Mouse (Mus musculus): ENCODE measurements around the gene Timm22.

DNA sequence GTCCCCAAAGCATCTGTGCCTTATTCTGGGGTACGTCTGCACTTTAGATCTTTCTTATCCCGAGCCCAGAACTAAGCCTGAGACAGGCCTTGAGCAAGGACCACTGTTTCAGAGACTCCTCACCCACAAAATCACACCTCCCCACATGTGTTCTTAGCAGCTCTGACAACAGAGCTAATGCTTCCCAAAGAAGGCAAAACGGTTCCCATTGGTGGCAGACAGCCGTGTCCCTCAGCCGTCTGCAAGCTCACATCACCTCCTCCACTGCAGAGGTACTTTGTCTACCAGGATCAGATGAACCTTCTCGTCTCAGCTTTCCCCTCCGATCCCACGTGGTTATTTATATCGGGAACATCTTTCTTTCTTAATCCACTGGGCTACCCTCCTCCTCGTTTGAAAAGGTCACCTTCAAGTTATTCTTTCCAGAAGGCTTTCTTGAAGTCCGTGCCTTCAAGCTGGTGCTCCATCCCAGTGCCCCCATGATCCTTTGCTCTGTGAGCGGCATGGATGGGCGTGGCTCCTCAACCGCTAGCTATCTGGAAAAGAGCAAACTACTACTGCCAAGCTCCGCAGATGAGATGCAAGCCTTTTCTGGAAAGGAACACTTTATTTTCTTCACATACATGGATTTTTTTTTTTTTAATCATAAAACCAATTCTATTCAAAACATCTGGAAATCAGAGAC, 25.4 kb upstream of the Timm22 start:
- TF ChIP-seq CTCF (IDR thresholded peaks at IDR 0.05; ENCODE audit: control insufficient read depth, insufficient read depth, insufficient read length) (no peak), MAX (IDR thresholded peaks at IDR 0.05) (no peak)
